Mouse (Mus musculus): ENCODE measurements at regions not wholly inside any gene's neighbourhood (a gene's known extent, or its start where the extent isn't known, plus 50 kb on each side); places are given as distances from the start of the nearest gene placed in this dataset.

DNA sequence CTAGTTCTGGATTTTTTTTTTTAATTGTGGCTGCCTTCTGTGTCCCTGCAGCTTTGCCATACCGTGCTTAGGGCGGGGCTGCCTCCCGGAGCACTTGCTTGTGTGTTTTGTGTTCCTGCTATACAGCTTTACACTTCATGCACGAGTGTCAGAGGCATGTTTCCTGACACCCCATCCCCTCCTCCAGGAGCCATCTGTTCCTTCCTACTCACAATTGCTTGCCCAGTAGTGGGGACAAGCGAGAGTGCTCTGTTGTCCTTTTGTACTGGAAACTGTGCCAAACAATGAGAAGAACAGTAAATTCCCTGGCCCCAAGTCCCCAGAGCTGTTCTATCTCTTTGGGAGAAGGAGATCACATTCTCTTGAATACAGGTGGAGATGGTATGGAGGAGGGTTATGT is 53.5 kb downstream of the Csf2 start:
- no peak for DNase-seq

DNA sequence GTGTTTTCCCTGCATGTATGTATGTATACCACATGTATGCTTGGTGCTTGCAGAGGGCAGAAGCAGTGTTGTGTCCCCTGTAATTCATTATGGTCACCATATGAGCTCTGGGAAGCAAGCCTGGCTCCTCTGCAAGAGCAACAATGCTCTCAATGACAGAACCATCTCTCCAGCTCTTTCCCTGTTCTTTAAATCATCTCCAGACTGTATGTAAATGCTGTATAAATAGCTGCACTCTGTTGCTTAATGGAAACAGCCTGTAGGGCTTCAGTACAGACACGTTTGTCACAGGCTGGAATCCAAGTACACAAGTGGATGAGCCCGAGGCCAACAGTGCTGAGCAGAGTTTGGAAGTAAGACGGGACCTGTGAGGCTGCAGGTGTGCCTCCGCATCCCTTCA is 54.7 kb downstream of the Csf2 start:
- DNase-seq, result no peak

DNA sequence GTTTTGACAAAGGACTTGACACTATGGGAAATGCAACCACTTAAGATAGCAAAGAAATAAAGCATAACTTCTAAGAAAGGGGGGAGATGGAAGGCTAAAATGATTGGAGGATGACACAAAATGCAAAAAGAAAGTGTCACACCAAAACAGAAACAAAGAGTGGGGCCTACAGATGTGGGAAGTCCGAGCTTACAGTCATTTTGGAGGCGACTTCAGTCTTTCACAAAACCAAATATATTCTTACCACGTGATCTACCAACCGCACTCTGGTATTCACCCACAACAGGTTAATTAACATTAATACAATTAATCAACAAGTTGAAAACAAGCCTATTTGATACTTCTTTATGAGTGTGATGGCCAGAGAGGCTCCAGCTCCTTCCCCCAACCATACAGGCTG is 57.2 kb downstream of the Csf2 start:
- DNase-seq, result no peak

DNA sequence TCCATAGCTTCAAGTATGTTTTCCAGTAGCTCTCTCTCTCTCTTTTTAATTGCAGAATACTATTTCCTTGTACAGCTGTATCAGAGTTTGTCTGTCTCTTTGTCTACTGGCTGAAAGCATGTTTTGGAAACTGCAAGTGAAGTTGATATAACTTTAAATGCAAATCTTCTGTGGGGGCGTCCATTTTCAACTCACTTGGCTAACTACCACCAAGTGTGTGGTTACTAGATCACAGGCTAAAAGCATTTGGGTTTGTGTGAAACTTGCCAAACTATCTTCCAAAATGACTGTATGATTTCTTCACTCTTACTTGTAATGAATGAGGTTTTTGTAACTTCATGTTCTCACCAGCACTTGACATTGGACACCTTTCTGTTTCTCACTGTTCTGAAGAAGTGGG is 61.6 kb downstream of the Csf2 start:
- DNase-seq, result no peak

DNA sequence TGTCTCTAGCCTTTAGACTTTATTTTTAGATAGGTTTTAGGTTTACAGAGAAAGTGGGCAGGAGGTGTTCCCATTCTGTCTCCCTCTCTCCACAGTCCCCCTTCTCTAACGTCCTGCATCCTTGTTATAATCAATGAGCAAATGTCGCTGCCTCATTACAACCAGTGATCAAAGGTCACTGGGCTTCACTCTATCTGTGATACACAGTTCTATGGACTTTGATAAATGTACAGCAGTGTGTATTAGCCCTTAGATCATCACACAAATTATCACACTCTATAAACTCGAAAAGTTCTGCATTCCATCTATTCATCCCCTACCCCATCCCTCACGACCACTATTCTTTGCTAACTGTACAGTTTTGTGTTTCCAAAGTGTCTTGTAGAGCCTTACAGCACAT is 62.1 kb downstream of the Csf2 start:
- no peak for DNase-seq

DNA sequence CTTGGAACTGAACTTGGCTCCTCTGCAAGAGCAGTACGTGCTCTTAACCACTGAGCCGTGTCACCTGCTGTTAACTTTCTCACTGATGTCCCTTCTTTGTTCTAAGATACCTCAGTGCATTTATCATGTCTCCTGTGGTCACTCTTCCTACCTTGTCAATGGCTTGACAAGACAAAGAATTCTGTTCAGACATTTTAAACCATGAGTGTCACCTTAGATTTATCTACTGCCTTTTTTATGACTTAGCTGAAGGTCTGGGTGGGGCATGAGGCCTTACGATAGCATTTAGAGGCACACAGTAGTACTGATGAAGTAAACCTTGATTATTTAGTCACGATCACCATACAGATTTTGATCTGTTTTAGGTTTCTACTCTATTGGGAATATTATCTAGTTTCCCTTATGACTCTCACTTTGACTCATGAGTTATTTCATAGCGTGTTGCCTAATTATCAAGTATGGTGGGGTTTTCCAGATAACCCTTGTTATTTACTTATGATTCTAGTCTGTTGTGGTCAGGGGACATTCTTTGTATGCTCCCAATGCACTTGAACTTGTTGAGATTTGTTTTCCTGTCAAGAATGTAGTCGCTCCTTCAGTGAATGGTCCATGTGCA is 63.6 kb downstream of the Csf2 start:
- no peak for DNase-seq

DNA sequence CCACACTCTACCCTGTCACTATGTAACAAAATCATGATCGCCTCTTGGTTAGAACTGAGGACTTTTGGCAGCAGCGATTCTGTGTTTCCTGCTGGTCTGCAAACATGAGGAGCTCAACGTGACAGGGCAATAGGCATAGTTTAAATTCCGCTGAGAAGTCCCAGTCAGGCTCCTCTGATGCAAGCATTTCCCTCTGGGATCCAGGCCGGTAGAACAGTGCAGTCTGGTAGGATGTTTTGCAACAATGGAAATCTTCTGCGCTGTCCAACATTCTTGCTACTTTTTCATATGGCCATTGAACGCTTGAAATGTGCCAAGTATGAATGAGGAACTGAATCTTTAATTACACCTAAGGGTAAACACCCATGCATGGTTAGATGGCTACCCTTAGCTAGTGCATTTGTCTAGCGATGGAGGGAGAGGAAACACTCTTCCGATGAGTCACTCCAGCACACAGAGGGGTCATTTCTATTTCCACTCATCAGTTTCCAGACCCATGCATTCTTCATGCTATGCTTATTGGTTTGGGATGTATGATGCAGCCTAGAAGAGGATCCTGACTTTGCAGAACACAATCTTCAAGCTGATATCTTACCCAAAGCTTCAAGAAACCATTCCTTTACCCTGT is 67.7 kb downstream of the Csf2 start:
- DNase-seq, result peak; percentile 51
